Mouse (Mus musculus) frontal cortex, postnatal 36 days (tissue): ENCODE results near the gene Tcp1.
"Not testable (repeated sequence)": the region's sequence is repeated elsewhere in the genome, so short reads cannot be mapped to it uniquely, and the experiment has no call there.

Source experiments
- DNase-seq, 2 experiments: peaks; one replicate each; pipeline ENCODE4 v3.0.0; 2022; ENCODE audit warnings: low spot score in 2 of 2

Gene Tcp1

GRCm38 (mm10) chr17:12915881-12916583, 531 bp downstream of the Tcp1 start, which contains the start of gene Mrpl18:
Gene Mrpl18, minus strand, starts transcription at chr17:12916345.
- DNase-seq = peak; percentile 97 to 100

- no peak for DNase-seq
Measured at GRCm38 (mm10) chr17:12916588-12917380, 1.3 kb downstream of the Tcp1 start.

- DNase-seq = no peak
Measured at GRCm38 (mm10) chr17:12921073-12921472, 5.6 kb downstream of the Tcp1 start.

- no peak for DNase-seq
Measured at GRCm38 (mm10) chr17:12925001-12925400, 9.5 kb downstream of the Tcp1 start.

GRCm38 (mm10) chr17:12925703-12926180, 10.2 kb downstream of the Tcp1 start:
- DNase-seq = no peak

GRCm38 (mm10) chr17:12931576-12931975, 16.1 kb downstream of the Tcp1 start:
- not testable (repeated sequence) for DNase-seq

- DNase-seq = no peak
Measured at GRCm38 (mm10) chr17:12935719-12936118, 20.2 kb downstream of the Tcp1 start.

GRCm38 (mm10) chr17:12937412-12937970, 22.0 kb downstream of the Tcp1 start:
- DNase-seq = no peak

- DNase-seq = no peak
Measured at GRCm38 (mm10) chr17:12938077-12938476, 22.6 kb downstream of the Tcp1 start.

GRCm38 (mm10) chr17:12939377-12940148, 24.1 kb downstream of the Tcp1 start:
- DNase-seq = not testable (repeated sequence)

- no peak for DNase-seq
Measured at GRCm38 (mm10) chr17:12940151-12940805, 24.8 kb downstream of the Tcp1 start, which contains the start of gene Acat3. Gene Acat3, minus strand, starts transcription at chr17:12940600.

GRCm38 (mm10) chr17:12941543-12942260, 26.2 kb downstream of the Tcp1 start:
- no peak for DNase-seq

- no peak for DNase-seq
Measured at GRCm38 (mm10) chr17:12942459-12943162, 27.1 kb downstream of the Tcp1 start.

- DNase-seq = no peak
Measured at GRCm38 (mm10) chr17:12949669-12950068, 34.2 kb downstream of the Tcp1 start.

GRCm38 (mm10) chr17:12956664-12957063, 41.2 kb downstream of the Tcp1 start:
- no peak for DNase-seq

GRCm38 (mm10) chr17:12959377-12959776, 43.9 kb downstream of the Tcp1 start:
- DNase-seq = not testable (repeated sequence)

GRCm38 (mm10) chr17:12960331-12960873, 44.9 kb downstream of the Tcp1 start, which contains the start of gene Acat2:
Gene Acat2, minus strand, starts transcription at chr17:12960747.
- DNase-seq = peak; percentile 94 to 96

GRCm38 (mm10) chr17:12963476-12963875, 48.0 kb downstream of the Tcp1 start:
- no peak for DNase-seq

GRCm38 (mm10) chr17:12967173-12967572, 51.7 kb downstream of the Tcp1 start:
- DNase-seq = no peak
